ENCODE assay signal across 17 mouse cellular contexts in the genomic region with DNA sequence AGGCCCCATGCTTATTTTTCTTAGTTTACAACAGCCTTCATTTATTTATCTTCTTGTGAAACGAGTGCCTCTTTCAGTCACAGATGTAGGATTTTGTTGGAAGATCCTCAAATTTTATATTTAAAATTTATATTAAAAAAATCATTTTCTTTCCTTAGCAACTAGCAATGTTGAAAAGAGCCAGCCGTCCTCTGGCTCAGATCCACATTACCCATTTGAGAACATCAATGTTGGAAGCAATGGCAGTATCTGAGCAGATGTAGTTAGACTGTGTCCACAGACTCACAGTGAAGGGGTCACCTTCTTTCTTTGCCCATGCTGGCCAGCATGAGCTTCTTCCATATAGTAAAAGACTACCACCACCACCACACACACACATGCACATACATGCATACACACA.
DNase-seq lines count a peak whose midpoint lies in the region.
"Had no signal": no experiment of that assay in that cellular context is flagged by ENCODE, and none has a peak within 500 bp of the region (broad histone marks: within the 10 kb centered on the region; RNA-seq: fewer than 3 reads in every experiment).

No protein-coding gene starts in this region.

- intact Hi-C loops in left cerebral cortex, postnatal 10 days (cut with DNase I): no loop called here

- peak; percentile 1 for DNase-seq in cerebellum, postnatal 10 days
- DNase-seq in cerebellum, adult 9-11 months: no peak
- peak; percentile 13 to 23 for DNase-seq in left cerebral cortex, postnatal 10 days (ENCODE audit: extremely low spot score in 1 of 2, low spot score in 2 of 2)
- no peak for DNase-seq in left cerebral cortex, adult 11 months (ENCODE audit: low spot score)
- peak; percentile 47 to 61 for DNase-seq in right cerebral cortex, postnatal 10 days (ENCODE audit: low spot score in 2 of 2)
- no peak for DNase-seq in right cerebral cortex, postnatal 25 days
- DNase-seq: adrenal gland, adult 8-10 months; adrenal gland, postnatal 25 days; cerebellum, adult 18-20 months; cerebellum, adult 9-10 months; cerebellum, postnatal 36 days; embryo, embryonic 11 days; gastrocnemius, postnatal 10 days; gastrocnemius, postnatal 36 days; heart, adult 2 months; heart, postnatal 14 days; heart, postnatal 4 days had no signal

Comparison
In these comparisons a context has a peak if more than half of its experiments do, and no peak if none do; other contexts are left out.
1. DNase-seq: peak in cerebellum, postnatal 10 days (2 of 2), left cerebral cortex, postnatal 10 days (2 of 2) and right cerebral cortex, postnatal 10 days (2 of 2); none in cerebellum, adult 9-11 months (single experiment), left cerebral cortex, adult 11 months (single experiment) and right cerebral cortex, postnatal 25 days (single experiment).